Mouse (Mus musculus): ENCODE results near the gene Cryl1. TPM values are rescaled to one million over a fixed set of nuclear protein-coding genes. Genes with fewer than 3 reads are reported as not detected.

The Cryl1 gene
- polyA plus RNA-seq, 1 experiment from 2014 or later, result 14.0 TPM

- no peak overlapping the region for H3K4me2 ChIP-seq (ENCODE audit: low read depth, severe bottlenecking)
- H3K27ac ChIP-seq (replicated peaks; ENCODE audit: low read depth, low read length), result no peak overlapping the region
- H3K9me3 ChIP-seq (ENCODE audit: control insufficient read depth, low read length), result no peaks in the 10 kb centered on the region
- no peaks in the 10 kb centered on the region for H3K4me1 ChIP-seq (ENCODE audit: control insufficient read depth, insufficient read depth, low read length)
- DNase-seq (ENCODE audit: low spot score) (no peak), ATAC-seq (ENCODE audit: insufficient number of reproducible peaks, low FRiP score, low TSS enrichment, low read depth) (no peak)
- H3K4me3 ChIP-seq (ENCODE audit: low read depth, low read length), result no peak overlapping the region
- no peaks in the 10 kb centered on the region for H3K27me3 ChIP-seq (ENCODE audit: control insufficient read depth, insufficient read depth, low read length)
- no peaks in the 10 kb centered on the region for H3K36me3 ChIP-seq (ENCODE audit: control insufficient read depth, insufficient read depth, low read length)
- H3K9ac ChIP-seq (ENCODE audit: low read length), result no peak overlapping the region
- 88% methylated on average over 10 of the region's 10 CpGs for WGBS
Measured at GRCm38 (mm10) chr14:57263943-57264342, 134.4 kb downstream of the Cryl1 start.

- no peak overlapping the region for H3K27ac ChIP-seq (replicated peaks; ENCODE audit: low read depth, low read length)
- H3K4me1 ChIP-seq (ENCODE audit: control insufficient read depth, insufficient read depth, low read length), result no peaks in the 10 kb centered on the region
- H3K4me3 ChIP-seq (ENCODE audit: low read depth, low read length), result no peak overlapping the region
- 88% methylated on average over 8 of the region's 8 CpGs for WGBS
- no peak overlapping the region for H3K9ac ChIP-seq (ENCODE audit: low read length)
- no peaks in the 10 kb centered on the region for H3K27me3 ChIP-seq (ENCODE audit: control insufficient read depth, insufficient read depth, low read length)
- H3K9me3 ChIP-seq (ENCODE audit: control insufficient read depth, low read length), result no peaks in the 10 kb centered on the region
- ATAC-seq (ENCODE audit: insufficient number of reproducible peaks, low FRiP score, low TSS enrichment, low read depth) (no peak), DNase-seq (ENCODE audit: low spot score) (no peak)
- H3K36me3 ChIP-seq (ENCODE audit: control insufficient read depth, insufficient read depth, low read length), result no peaks in the 10 kb centered on the region
- H3K4me2 ChIP-seq (ENCODE audit: low read depth, severe bottlenecking), result no peak overlapping the region
Measured at GRCm38 (mm10) chr14:57259341-57259740, 139.0 kb downstream of the Cryl1 start.

- no peak overlapping the region for H3K4me2 ChIP-seq (ENCODE audit: low read depth, severe bottlenecking)
- ATAC-seq (ENCODE audit: insufficient number of reproducible peaks, low FRiP score, low TSS enrichment, low read depth) (no peak), DNase-seq (ENCODE audit: low spot score) (no peak)
- no peak overlapping the region for H3K9ac ChIP-seq (ENCODE audit: low read length)
- H3K4me1 ChIP-seq (ENCODE audit: control insufficient read depth, insufficient read depth, low read length), result peaks cover 10% of the 10 kb centered on the region; the same call in 1 of the 2 replicates
- no peaks in the 10 kb centered on the region for H3K27me3 ChIP-seq (ENCODE audit: control insufficient read depth, insufficient read depth, low read length)
- H3K36me3 ChIP-seq (ENCODE audit: control insufficient read depth, insufficient read depth, low read length), result no peaks in the 10 kb centered on the region
- no peak overlapping the region for H3K27ac ChIP-seq (replicated peaks; ENCODE audit: low read depth, low read length)
- no peak overlapping the region for H3K4me3 ChIP-seq (ENCODE audit: low read depth, low read length)
- H3K9me3 ChIP-seq (ENCODE audit: control insufficient read depth, low read length), result no peaks in the 10 kb centered on the region
- WGBS, result 74% methylated on average over 3 of the region's 3 CpGs
Measured at GRCm38 (mm10) chr14:57248661-57249060, 149.7 kb downstream of the Cryl1 start.

GRCm38 (mm10) chr14:57246575-57246974 is 151.8 kb downstream of the Cryl1 start:
- Histone ChIP-seq H3K27ac (replicated peaks; ENCODE audit: low read depth, low read length) (no peak overlapping the region), H3K9ac (ENCODE audit: low read length) (no peak overlapping the region), H3K36me3 (ENCODE audit: control insufficient read depth, insufficient read depth, low read length) (no peaks in the 10 kb centered on the region), H3K4me2 (ENCODE audit: low read depth, severe bottlenecking) (no peak overlapping the region), H3K9me3 (ENCODE audit: control insufficient read depth, low read length) (no peaks in the 10 kb centered on the region), H3K27me3 (ENCODE audit: control insufficient read depth, insufficient read depth, low read length) (no peaks in the 10 kb centered on the region), H3K4me3 (ENCODE audit: low read depth, low read length) (no peak overlapping the region), H3K4me1 (ENCODE audit: control insufficient read depth, insufficient read depth, low read length) (peaks cover 10% of the 10 kb centered on the region; the same call in 1 of the 2 replicates)
- ATAC-seq (ENCODE audit: insufficient number of reproducible peaks, low FRiP score, low TSS enrichment, low read depth) (no peak), DNase-seq (ENCODE audit: low spot score) (no peak)
- WGBS, result 67% methylated on average over 6 of the region's 6 CpGs

- Histone ChIP-seq H3K9ac (ENCODE audit: low read length) (no peak overlapping the region), H3K27me3 (ENCODE audit: control insufficient read depth, insufficient read depth, low read length) (no peaks in the 10 kb centered on the region), H3K9me3 (ENCODE audit: control insufficient read depth, low read length) (no peaks in the 10 kb centered on the region), H3K4me1 (ENCODE audit: control insufficient read depth, insufficient read depth, low read length) (peaks cover 10% of the 10 kb centered on the region; the same call in 1 of the 2 replicates), H3K36me3 (ENCODE audit: control insufficient read depth, insufficient read depth, low read length) (no peaks in the 10 kb centered on the region), H3K27ac (replicated peaks; ENCODE audit: low read depth, low read length) (no peak overlapping the region), H3K4me3 (ENCODE audit: low read depth, low read length) (no peak overlapping the region), H3K4me2 (ENCODE audit: low read depth, severe bottlenecking) (no peak overlapping the region)
- ATAC-seq (ENCODE audit: insufficient number of reproducible peaks, low FRiP score, low TSS enrichment, low read depth), result no peak
- DNase-seq (ENCODE audit: low spot score), result no peak
- WGBS, result 85% methylated on average over 5 of the region's 5 CpGs
Measured at GRCm38 (mm10) chr14:57242978-57243377, 155.4 kb downstream of the Cryl1 start.

- no peaks in the 10 kb centered on the region for H3K36me3 ChIP-seq (ENCODE audit: control insufficient read depth, insufficient read depth, low read length)
- H3K9me3 ChIP-seq (ENCODE audit: control insufficient read depth, low read length), result no peaks in the 10 kb centered on the region
- H3K27me3 ChIP-seq (ENCODE audit: control insufficient read depth, insufficient read depth, low read length), result no peaks in the 10 kb centered on the region
- no peak for ATAC-seq (ENCODE audit: insufficient number of reproducible peaks, low FRiP score, low TSS enrichment, low read depth)
- no peaks in the 10 kb centered on the region for H3K4me1 ChIP-seq (ENCODE audit: control insufficient read depth, insufficient read depth, low read length)
- no peak overlapping the region for H3K27ac ChIP-seq (replicated peaks; ENCODE audit: low read depth, low read length)
- no peak overlapping the region for H3K9ac ChIP-seq (ENCODE audit: low read length)
- 79% methylated on average over 11 of the region's 11 CpGs for WGBS
- H3K4me3 ChIP-seq (ENCODE audit: low read depth, low read length), result no peak overlapping the region
- H3K4me2 ChIP-seq (ENCODE audit: low read depth, severe bottlenecking), result no peak overlapping the region
- no peak for DNase-seq (ENCODE audit: low spot score)
Measured at GRCm38 (mm10) chr14:57235276-57235675, 163.1 kb downstream of the Cryl1 start.

- Histone ChIP-seq H3K36me3 (ENCODE audit: control insufficient read depth, insufficient read depth, low read length) (no peaks in the 10 kb centered on the region), H3K9ac (ENCODE audit: low read length) (no peak overlapping the region), H3K4me3 (ENCODE audit: low read depth, low read length) (no peak overlapping the region), H3K4me1 (ENCODE audit: control insufficient read depth, insufficient read depth, low read length) (no peaks in the 10 kb centered on the region), H3K27me3 (ENCODE audit: control insufficient read depth, insufficient read depth, low read length) (no peaks in the 10 kb centered on the region), H3K27ac (replicated peaks; ENCODE audit: low read depth, low read length) (no peak overlapping the region), H3K9me3 (ENCODE audit: control insufficient read depth, low read length) (no peaks in the 10 kb centered on the region), H3K4me2 (ENCODE audit: low read depth, severe bottlenecking) (no peak overlapping the region)
- ATAC-seq (ENCODE audit: insufficient number of reproducible peaks, low FRiP score, low TSS enrichment, low read depth) (no peak), DNase-seq (ENCODE audit: low spot score) (no peak)
- 34% methylated on average over 4 of the region's 4 CpGs for WGBS
Measured at GRCm38 (mm10) chr14:57234711-57235110, 163.6 kb downstream of the Cryl1 start.

- ATAC-seq (ENCODE audit: insufficient number of reproducible peaks, low FRiP score, low TSS enrichment, low read depth), result no peak
- WGBS, result 76% methylated on average over 6 of the region's 6 CpGs
- no peak overlapping the region for H3K27ac ChIP-seq (replicated peaks; ENCODE audit: low read depth, low read length)
- H3K36me3 ChIP-seq (ENCODE audit: control insufficient read depth, insufficient read depth, low read length), result no peaks in the 10 kb centered on the region
- H3K4me1 ChIP-seq (ENCODE audit: control insufficient read depth, insufficient read depth, low read length), result no peaks in the 10 kb centered on the region
- no peak overlapping the region for H3K4me2 ChIP-seq (ENCODE audit: low read depth, severe bottlenecking)
- no peak for DNase-seq (ENCODE audit: low spot score)
- H3K27me3 ChIP-seq (ENCODE audit: control insufficient read depth, insufficient read depth, low read length), result no peaks in the 10 kb centered on the region
- H3K9me3 ChIP-seq (ENCODE audit: control insufficient read depth, low read length), result no peaks in the 10 kb centered on the region
- no peak overlapping the region for H3K9ac ChIP-seq (ENCODE audit: low read length)
- H3K4me3 ChIP-seq (ENCODE audit: low read depth, low read length), result no peak overlapping the region
Measured at GRCm38 (mm10) chr14:57230264-57231015, 167.9 kb downstream of the Cryl1 start.

All from limb, embryonic 11.5 days (tissue).